Mouse (Mus musculus) liver, embryonic 14.5 days (tissue): Measurements from ENCODE around the gene Cep41. TPM values are rescaled to one million over a fixed set of nuclear protein-coding genes. Genes with fewer than 3 reads are reported as not detected.

Experiments used
- ATAC-seq: fragments of 200-750 bp; cut with Nextera tagmentation; 2 replicates; pipeline ENCODE4 v1.8.0; 2017; ENCODE audit warnings: moderate number of reproducible peaks, mild to moderate bottlenecking, moderate library complexity; ENCODE audit not compliant: insufficient read depth
- DNase-seq, 3 experiments: peaks; one replicate each; pipeline ENCODE4 v3.0.0-alpha.2; 2012 to 2013; ENCODE audit warnings: low read depth in 3 of 3, low spot score in 3 of 3
- H3K27ac ChIP-seq: fragments of 300-500 bp; sonication (generic); 2 replicates; pipeline ENCODE4 v1.5.1; 2014; ENCODE audit warnings: moderate library complexity, mild to moderate bottlenecking, control low read depth, inconsistent platforms
- H3K27me3 ChIP-seq: fragments of 300-500 bp; sonication (generic); 2 replicates; pipeline ENCODE4 v1.6.1; 2014; ENCODE audit warnings: mild to moderate bottlenecking, low read length, moderate library complexity; ENCODE audit not compliant: control insufficient read depth, insufficient read depth
- H3K36me3 ChIP-seq: fragments of 300-500 bp; sonication (generic); replicated peaks from 2 replicates; pipeline ENCODE4 v1.6.1; 2014; ENCODE audit warnings: low read depth; ENCODE audit not compliant: control insufficient read depth, insufficient read depth
- H3K4me1 ChIP-seq, 2 experiments: fragments of 200-500 bp in 1 of 2; fragments of 300-500 bp in 1 of 2; sonication (generic) in 1 of 2; replicated peaks; 2 replicates each; pipeline ENCODE4 v1.6.1; 2012 to 2014; ENCODE audit warnings: antibody characterized with exemption in 1 of 2, inconsistent platforms in 1 of 2, low read length in 1 of 2; ENCODE audit not compliant: control insufficient read depth in 2 of 2, insufficient read depth in 2 of 2
- H3K4me2 ChIP-seq: fragments of 300-500 bp; sonication (generic); 2 replicates; pipeline ENCODE4 v1.6.1; 2014; ENCODE audit warnings: low read depth, mild to moderate bottlenecking, control low read depth, moderate library complexity
- H3K4me3 ChIP-seq, 2 experiments: fragments of 200-500 bp in 1 of 2; fragments of 300-500 bp in 1 of 2; sonication (generic) in 1 of 2; 2 replicates each; pipeline ENCODE4 v1.5.1; 2012 to 2014; ENCODE audit warnings: low read depth in 2 of 2, low read length in 2 of 2, mild to moderate bottlenecking in 2 of 2, control low read depth in 1 of 2, inconsistent platforms in 1 of 2, moderate library complexity in 1 of 2; ENCODE audit not compliant: insufficient read depth in 1 of 2
- H3K9ac ChIP-seq: fragments of 300-500 bp; sonication (generic); replicated peaks from 2 replicates; pipeline ENCODE4 v1.6.1; 2014; ENCODE audit warnings: mild to moderate bottlenecking, control low read depth, moderate library complexity
- H3K9me3 ChIP-seq: fragments of 300-500 bp; sonication (generic); 2 replicates; pipeline ENCODE4 v1.6.1; 2016; ENCODE audit warnings: low read length, mixed read lengths; ENCODE audit not compliant: control insufficient read depth
- CTCF ChIP-seq: IDR thresholded peaks from 2 replicates; pipeline ENCODE4 v1.5.1; 2016; ENCODE audit warnings: antibody characterized with exemption, low read depth, control low read depth
- EP300 ChIP-seq: IDR thresholded peaks from 2 replicates; pipeline ENCODE4 v1.6.1; 2016; ENCODE audit warnings: antibody characterized with exemption, low read depth
- WGBS: fragments of 180-500 bp; shearing (Covaris S2); extraction: QIAGEN DNeasy Blood & Tissue Kit; methylation state at CpG from one replicate; pipeline ENCODE4 v1.1.7; 2014; ENCODE audit not compliant: insufficient replicate concordance; 5-methylcytosine and 5-hydroxymethylcytosine counted together
- polyA plus RNA-seq, 2 experiments: library from polyadenylated mRNA; depleted of rRNA in 1 of 2; stranded (reverse) in 1 of 2; unstranded in 1 of 2; fragments of >200 nt; fragmentation: Nextera tagmentation in 1 of 2; extraction: Ambion mirVana in 1 of 2; gene quantifications; 2 replicates each; pipeline versions ENCODE4 v1.2.1 to v1.2.3; 2012 to 2014

The Cep41 gene
- polyA plus RNA-seq, 2 experiments: 3.6 to 4.0 TPM

DNA sequence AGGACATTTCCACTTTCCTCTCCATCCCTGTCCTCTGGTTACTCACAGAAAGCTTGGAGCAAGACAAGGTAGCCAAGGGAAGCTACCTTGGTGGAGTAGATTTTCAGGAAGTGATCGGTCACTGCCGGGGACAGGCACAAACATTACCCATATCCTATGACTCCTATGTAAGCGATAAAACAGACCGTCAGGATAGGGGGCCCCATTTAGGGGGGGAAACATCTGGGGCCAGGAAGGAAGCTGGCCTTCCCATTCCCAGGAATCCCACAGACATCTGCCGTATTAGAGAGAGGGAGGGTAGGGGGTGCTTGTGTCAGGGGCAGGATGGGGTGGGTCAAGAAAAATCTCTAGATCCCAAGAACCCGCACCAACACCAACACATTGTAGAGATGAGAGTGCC, 6.6 kb upstream of the Cep41 start:
- peaks cover 0 to 7% of the 10 kb centered on the region in 2 experiments; a peak in 2 of 4 replicates for H3K4me1 ChIP-seq
- H3K36me3 ChIP-seq: no peaks in the 10 kb centered on the region
- WGBS: 12% methylated on average over 6 of the region's 6 CpGs
- TF ChIP-seq EP300 (no peak), CTCF (no peak)
- no peaks in the 10 kb centered on the region; the same call in 1 of the 2 replicates for H3K27me3 ChIP-seq
- ATAC-seq: peak; percentile 31; the same call in 1 of the 2 replicates
- H3K4me3 ChIP-seq: no peak overlapping the region
- no peak overlapping the region for H3K27ac ChIP-seq
- H3K4me2 ChIP-seq: peak overlapping the region; percentile 32; the same call in 1 of the 2 replicates
- H3K9me3 ChIP-seq: no peaks in the 10 kb centered on the region
- no peak overlapping the region for H3K9ac ChIP-seq
- no peak for DNase-seq

DNA sequence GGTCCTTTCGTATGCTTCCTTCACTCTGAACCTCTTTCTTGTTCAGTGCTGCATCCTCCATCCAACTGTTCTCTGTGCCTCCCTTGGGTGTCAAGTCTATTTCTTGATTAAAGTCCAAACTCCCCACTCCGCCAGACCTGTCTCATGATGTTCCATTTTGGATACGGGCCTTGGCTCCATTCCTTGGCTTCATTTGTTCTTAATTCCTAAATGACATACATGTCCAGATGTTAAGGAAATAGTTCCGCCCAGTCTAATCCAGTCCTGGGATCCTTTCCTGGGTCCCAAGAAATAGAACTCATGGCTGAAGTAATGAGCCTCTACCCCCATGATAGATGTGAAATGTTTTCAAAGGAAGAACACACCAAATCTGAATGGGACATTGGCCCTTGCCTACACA, 4.5 kb upstream of the Cep41 start:
- no peak overlapping the region for H3K9ac ChIP-seq
- no peak for ATAC-seq
- TF ChIP-seq EP300 (no peak), CTCF (no peak)

DNA sequence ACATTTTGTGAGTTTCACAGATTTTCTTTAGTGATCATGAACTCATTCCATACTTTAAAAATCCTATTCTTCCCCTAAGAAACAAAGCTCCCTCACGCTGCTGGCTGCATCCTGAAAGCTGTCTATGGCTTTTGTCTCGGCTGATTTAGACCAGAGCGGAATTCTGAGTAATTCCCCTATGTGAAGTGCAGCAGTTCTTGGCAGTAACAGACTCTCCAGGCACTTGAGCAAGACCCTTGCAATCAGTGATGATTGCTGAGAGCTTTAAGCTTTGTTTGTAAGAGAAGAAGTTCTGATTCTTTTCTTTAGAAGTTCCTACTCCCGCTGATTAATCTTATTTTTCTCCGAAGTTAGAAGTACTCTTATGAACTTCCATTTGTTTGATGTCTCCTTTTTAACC, 3.9 kb upstream of the Cep41 start:
- Histone ChIP-seq H3K9me3 (no peaks in the 10 kb centered on the region), H3K4me2 (no peak overlapping the region), H3K27me3 (no peaks in the 10 kb centered on the region; the same call in 1 of the 2 replicates), H3K4me3 (no peak overlapping the region), H3K4me1 (peaks cover 3 to 15% of the 10 kb centered on the region in 2 experiments), H3K36me3 (no peaks in the 10 kb centered on the region), H3K27ac (no peak overlapping the region), H3K9ac (no peak overlapping the region)
- ATAC-seq (no peak), DNase-seq (no peak)
- 60% methylated on average over 5 of the region's 5 CpGs for WGBS
- no peak for TF ChIP-seq EP300
- no peak for TF ChIP-seq CTCF

More for the DNA sequence above, 4.5 kb upstream of the Cep41 start:
- DNase-seq: no peak
- no peaks in the 10 kb centered on the region for H3K36me3 ChIP-seq
- H3K27me3 ChIP-seq: no peaks in the 10 kb centered on the region; the same call in 1 of the 2 replicates
- peaks cover 1 to 11% of the 10 kb centered on the region in 2 experiments for H3K4me1 ChIP-seq
- H3K4me3 ChIP-seq: no peak overlapping the region
- WGBS: 71% methylated on average over 4 of the region's 4 CpGs
- H3K27ac ChIP-seq: no peak overlapping the region
- H3K4me2 ChIP-seq: no peak overlapping the region
- H3K9me3 ChIP-seq: no peaks in the 10 kb centered on the region

DNA sequence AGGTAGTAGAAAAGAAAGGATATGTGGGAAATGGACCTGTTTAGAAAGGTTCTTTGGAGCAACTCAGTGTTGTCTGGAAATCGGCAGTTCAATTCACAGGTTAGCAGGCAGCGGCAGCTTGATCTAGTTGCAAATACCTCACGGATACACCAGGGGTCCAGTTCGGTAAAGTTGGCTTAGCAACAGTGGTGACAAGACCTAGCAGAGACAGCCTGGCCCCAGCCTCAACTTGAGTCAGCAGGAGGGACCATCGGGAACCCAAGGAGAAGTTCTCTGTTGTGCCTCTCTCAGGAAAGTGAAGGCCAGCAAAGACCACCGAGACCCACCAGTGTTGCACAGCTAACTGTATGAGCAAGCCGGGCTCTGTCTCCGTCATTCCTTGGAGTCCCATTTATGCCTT, 1.6 kb upstream of the Cep41 start:
- Histone ChIP-seq H3K9me3 (no peaks in the 10 kb centered on the region), H3K4me3 (no peak overlapping the region), H3K9ac (no peak overlapping the region), H3K27ac (no peak overlapping the region), H3K27me3 (no peaks in the 10 kb centered on the region; the same call in 1 of the 2 replicates), H3K36me3 (no peaks in the 10 kb centered on the region), H3K4me2 (no peak overlapping the region), H3K4me1 (peaks cover 3 to 11% of the 10 kb centered on the region in 2 experiments)
- ATAC-seq (no peak), DNase-seq (no peak)
- 75% methylated on average over 8 of the region's 8 CpGs for WGBS
- TF ChIP-seq EP300 (no peak), CTCF (no peak)

DNA sequence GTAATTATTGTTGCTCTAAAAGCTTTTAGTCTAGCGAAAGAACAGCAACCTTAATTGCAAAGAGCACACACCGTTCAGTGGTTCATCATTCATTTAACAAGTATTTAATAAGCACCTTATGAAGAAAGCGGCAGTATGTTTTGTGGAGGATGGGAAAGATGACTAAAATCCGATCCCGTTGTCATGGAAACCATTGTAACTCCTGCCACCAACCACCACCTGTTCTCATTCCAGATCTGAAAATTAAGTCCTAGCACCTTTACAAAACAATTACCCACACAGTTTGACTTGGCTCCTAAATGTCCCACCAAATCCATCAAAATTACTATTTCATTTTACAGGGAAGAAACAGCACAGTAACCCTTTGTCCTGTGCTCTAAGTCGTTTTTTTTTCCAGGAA, 660 bp upstream of the Cep41 start:
- Histone ChIP-seq H3K9ac (peak overlapping the region; percentile 45), H3K27ac (no peak overlapping the region), H3K9me3 (no peaks in the 10 kb centered on the region), H3K4me1 (peaks cover 3 to 7% of the 10 kb centered on the region in 2 experiments), H3K4me3 (peak overlapping the region in 1 of 2 experiments; percentile 71; a peak in 2 of 4 replicates), H3K36me3 (no peaks in the 10 kb centered on the region), H3K4me2 (peak overlapping the region; percentile 77), H3K27me3 (no peaks in the 10 kb centered on the region)
- ATAC-seq (no peak), DNase-seq (no peak)
- 42% methylated on average over 6 of the region's 6 CpGs for WGBS
- no peak for TF ChIP-seq EP300
- no peak for TF ChIP-seq CTCF
